Mouse (Mus musculus): ENCODE measurements around the gene 1700028K03Rik. TPM values are rescaled to one million over a fixed set of nuclear protein-coding genes. Genes with fewer than 3 reads are reported as not detected.

Gene 1700028K03Rik
- under 1 TPM; 0.15 to 0.18 TPM for total RNA-seq (2023)

DNA sequence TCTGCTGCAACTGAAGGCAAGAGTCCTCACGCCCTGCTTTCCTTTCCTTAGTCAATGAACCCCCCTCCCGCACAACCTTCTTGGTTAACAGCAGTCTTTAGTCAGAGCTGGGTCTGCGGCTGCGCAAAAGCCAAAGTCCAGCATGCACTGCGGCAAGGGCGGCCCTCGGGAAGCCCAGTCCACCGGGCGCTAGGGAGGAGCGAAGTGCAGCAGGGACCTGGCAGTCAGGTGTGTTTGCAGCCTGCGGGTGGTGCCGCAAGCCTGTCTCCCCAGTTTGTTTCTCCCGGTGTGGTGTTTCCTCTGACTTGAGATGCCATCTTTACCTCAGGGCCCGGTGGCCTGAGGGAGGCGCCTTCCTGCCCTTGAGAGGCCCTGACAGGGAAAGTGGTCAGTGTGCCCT is at the start of gene 1700028K03Rik:
Gene 1700028K03Rik (plus strand): TSS at position 129 of the 400 bp plus-strand sequence.

DNA sequence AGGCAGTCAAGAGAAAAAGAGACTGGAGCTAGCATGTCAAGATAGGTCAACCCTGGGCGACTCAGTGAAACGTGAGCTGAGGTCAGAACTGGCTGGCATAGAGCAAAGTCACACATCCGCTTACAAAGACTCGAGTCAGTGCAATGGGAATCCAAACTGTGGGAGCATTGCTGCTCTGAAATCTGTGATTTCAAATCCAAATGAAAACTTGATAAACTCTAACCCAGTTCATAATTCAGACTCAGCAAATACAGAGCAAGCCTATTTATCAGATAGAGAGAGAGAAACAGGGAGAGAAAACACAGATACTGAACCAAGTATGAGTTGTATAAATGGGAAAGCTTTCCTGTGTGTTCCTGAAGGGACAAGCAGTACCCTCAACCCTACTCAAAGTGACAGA is 27.2 kb upstream of the 1700028K03Rik start, which contains the start of gene Gm42669:
Gene Gm42669 (plus strand): TSS at position 301 of the 400 bp plus-strand sequence.

DNA sequence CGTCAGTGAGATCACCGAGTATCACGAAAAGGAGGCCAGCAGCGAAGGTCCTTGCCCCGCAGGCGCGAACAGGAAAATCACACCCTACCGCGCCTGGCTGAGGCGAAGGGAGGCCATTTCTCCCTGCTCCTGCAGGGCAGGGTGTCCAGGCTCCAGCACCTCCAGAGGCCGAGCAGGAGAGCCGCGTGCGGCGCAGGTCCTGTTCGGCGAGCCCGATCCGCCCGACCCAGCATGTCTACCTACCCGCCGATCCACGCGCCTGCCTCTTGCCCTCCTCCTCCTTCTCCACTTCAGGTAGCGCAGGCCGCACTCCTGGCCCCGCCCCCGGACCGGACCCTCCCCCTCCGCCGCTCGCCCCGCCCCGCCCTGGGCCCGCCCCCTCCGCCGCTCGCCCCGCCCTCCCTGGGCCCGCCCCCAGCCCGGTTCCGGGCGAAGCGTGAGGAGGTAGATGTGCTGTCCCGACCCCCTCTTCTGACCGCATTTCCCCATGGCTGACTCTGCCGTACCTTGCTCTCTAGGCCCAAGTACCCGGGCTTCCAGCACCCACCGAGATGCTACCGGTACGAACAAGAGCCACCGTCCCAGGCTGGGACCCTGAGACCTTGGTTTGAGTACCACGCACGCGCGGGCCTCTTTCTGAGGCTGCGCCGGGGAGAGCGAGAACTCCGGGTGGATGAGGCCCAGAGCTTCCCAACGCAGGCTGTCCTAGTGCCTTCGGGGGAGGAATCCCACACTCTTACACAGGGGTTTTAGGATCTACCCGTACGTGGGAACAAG is 63.0 kb downstream of the 1700028K03Rik start, which contains the start of the genes Rpap2 and Glmn:
Gene Rpap2 (plus strand): TSS at position 73 of the 777 bp plus-strand sequence.
Gene Glmn (minus strand): TSS at position 588 of the 777 bp plus-strand sequence.

Other genes starting within 250 kb of the 1700028K03Rik start
- 10 to 100 TPM; 52.0 to 56.7 TPM for gene Tgfbr3, start 245.1 kb upstream of the 1700028K03Rik start, total RNA-seq (2023)
- 1 to 10 TPM in 1 of 2 experiments, under 1 TPM in 1; 0.68 to 1.2 TPM for gene Brdt, start 203.6 kb upstream of the 1700028K03Rik start, total RNA-seq (2023)
- gene Ephx4, start 132.0 kb upstream of the 1700028K03Rik start, total RNA-seq (2023), result under 1 TPM in 1 of 2 experiments, not detected in 1; 0.52 TPM
- gene Lpcat2b, start 103.2 kb upstream of the 1700028K03Rik start, total RNA-seq (2023), result not detected
- 1 to 10 TPM; 5.4 to 6.9 TPM for gene Btbd8, start 96.7 kb upstream of the 1700028K03Rik start, total RNA-seq (2023)
- under 1 TPM in 1 of 2 experiments, not detected in 1; 0.17 TPM for gene Gm42669, start 27.1 kb upstream of the 1700028K03Rik start, total RNA-seq (2023)
- gene Rpap2, start 62.7 kb downstream of the 1700028K03Rik start, total RNA-seq (2023), result 10 to 100 TPM; 32.7 to 34.8 TPM
- 10 to 100 TPM; 15.7 to 16.3 TPM for gene Glmn, start 63.2 kb downstream of the 1700028K03Rik start, total RNA-seq (2023)
- gene Gfi1, start 191.3 kb downstream of the 1700028K03Rik start, total RNA-seq (2023), result 10 to 100 TPM; 17.6 to 25.3 TPM